Mouse (Mus musculus) C2C12 (cell line): ENCODE measurements around the gene Gm27021.

Experiments used
- CTCF ChIP-seq: IDR thresholded peaks from one replicate; pipeline ENCODE4 v1.5.1; 2011; ENCODE audit not compliant: control insufficient read depth, insufficient read depth, insufficient read length
- MAX ChIP-seq: IDR thresholded peaks from one replicate; pipeline ENCODE4 v1.6.1; 2011; ENCODE audit warnings: mild to moderate bottlenecking, control low read depth
- MYOD1 ChIP-seq: IDR thresholded peaks from one replicate; pipeline ENCODE4 v1.6.1; 2011; ENCODE audit warnings: low read depth; ENCODE audit not compliant: control insufficient read depth, insufficient read length
- MYOG ChIP-seq: IDR thresholded peaks from one replicate; pipeline ENCODE4 v1.6.1; 2011; ENCODE audit not compliant: control insufficient read depth, insufficient read length; ENCODE audit errors: extremely low read depth
- USF1 ChIP-seq: IDR thresholded peaks from one replicate; pipeline ENCODE4 v1.6.1; 2011; ENCODE audit warnings: low read depth, mild to moderate bottlenecking, control low read depth, moderate library complexity

GRCm38 (mm10) chr8:120563348-120563724 lies 104.5 kb downstream of the Gm27021 start:
- TF ChIP-seq CTCF, result no peak
- no peak for TF ChIP-seq MAX
- TF ChIP-seq MYOG, result no peak
- no peak for TF ChIP-seq USF1
- peak; percentile 32 for TF ChIP-seq MYOD1
